Mouse (Mus musculus): ENCODE measurements at regions not wholly inside any gene's neighbourhood (a gene's known extent, or its start where the extent isn't known, plus 50 kb on each side); places are given as distances from the start of the nearest gene placed in this dataset.

DNA sequence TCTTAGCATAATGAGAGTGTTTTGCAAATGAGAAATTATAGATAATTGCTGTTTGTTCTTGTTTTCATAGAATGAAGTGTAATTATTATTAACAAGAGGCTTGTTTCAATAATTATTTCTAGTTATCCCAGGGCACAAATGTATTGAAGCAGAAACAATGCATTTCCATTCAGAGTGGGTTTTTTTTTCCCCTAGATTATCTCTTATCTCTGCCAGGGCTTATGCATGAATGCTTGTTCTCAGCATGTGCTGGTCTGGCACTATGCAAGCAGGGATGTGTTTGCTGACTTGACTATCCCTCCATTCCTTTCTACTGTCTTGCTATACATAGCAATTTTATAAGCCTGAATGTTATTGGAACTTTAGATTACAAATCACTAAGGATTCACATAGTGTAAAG is 971.4 kb downstream of the Mat2b start:
- TF ChIP-seq CTCF (IDR thresholded peaks at IDR 0.05) (no peak), EP300 (IDR thresholded peaks at IDR 0.05; ENCODE audit: insufficient read depth, low read depth, low read length) (no peak), POLR2A (IDR thresholded peaks at IDR 0.05; ENCODE audit: insufficient read depth, low read depth, low read length) (no peak)
